ENCODE assay signal across 24 mouse cellular contexts in genomic region chr16:6777506-6778185, GRCm38 (mm10).
"Had no signal": no experiment of that assay in that cellular context is flagged by ENCODE, and none has a peak within 500 bp of the region (broad histone marks: within the 10 kb centered on the region; RNA-seq: fewer than 3 reads in every experiment).

No protein-coding gene starts in this region.

- H3K27me3 ChIP-seq: heart, embryonic 13.5 days; heart, embryonic 15.5 days; hindbrain, embryonic 13.5 days; hindbrain, embryonic 15.5 days; kidney, embryonic 15.5 days; limb, embryonic 13.5 days; limb, embryonic 15.5 days; liver, embryonic 12.5 days had no signal

- H3K9ac ChIP-seq: heart, embryonic 13.5 days; heart, embryonic 15.5 days; hindbrain, embryonic 13.5 days; hindbrain, embryonic 15.5 days; kidney, embryonic 15.5 days; limb, embryonic 13.5 days; limb, embryonic 15.5 days; liver, embryonic 12.5 days had no signal

- H3K4me1 ChIP-seq: heart, embryonic 13.5 days; heart, embryonic 15.5 days; hindbrain, embryonic 13.5 days; kidney, embryonic 15.5 days; limb, embryonic 13.5 days; limb, embryonic 15.5 days; liver, embryonic 12.5 days had no signal

- H3K4me3 ChIP-seq: gastrocnemius, adult 2 months; heart, embryonic 13.5 days; heart, embryonic 15.5 days; hindbrain, embryonic 13.5 days; hindbrain, embryonic 15.5 days; kidney, embryonic 15.5 days; limb, embryonic 13.5 days; limb, embryonic 15.5 days; liver, embryonic 12.5 days had no signal

- H3K27ac ChIP-seq: gastrocnemius, adult 2 months; heart, embryonic 13.5 days; heart, embryonic 15.5 days; hindbrain, embryonic 13.5 days; hindbrain, embryonic 15.5 days; hindbrain, postnatal 0 days; kidney, embryonic 15.5 days; kidney, postnatal 0 days; limb, embryonic 13.5 days; limb, embryonic 15.5 days; liver, embryonic 12.5 days had no signal

- DNase-seq: gastrocnemius, adult 2 months; gastrocnemius, postnatal 10 days; gastrocnemius, postnatal 36 days; heart, adult 18-20 months; heart, postnatal 14 days; heart, postnatal 36 days; kidney, adult 11 months; kidney, adult 2 months; kidney, adult 9 months; kidney, postnatal 14 days; kidney, postnatal 36 days; layer of hippocampus, adult 9-11 months; layer of hippocampus, postnatal 36 days; left cerebral cortex, postnatal 4 days had no signal

- H3K36me3 ChIP-seq: heart, embryonic 13.5 days; heart, embryonic 15.5 days; hindbrain, embryonic 13.5 days; hindbrain, embryonic 15.5 days; kidney, embryonic 15.5 days; limb, embryonic 13.5 days; limb, embryonic 15.5 days; liver, embryonic 12.5 days had no signal
